Mouse (Mus musculus): ENCODE measurements around the gene Tsacc. TPM values are rescaled to one million over a fixed set of nuclear protein-coding genes. Genes with fewer than 3 reads are reported as not detected.
"Not testable (repeated sequence)": the region's sequence is repeated elsewhere in the genome, so short reads cannot be mapped to it uniquely, and the experiment has no call there.

Tsacc gene
- polyA plus RNA-seq, 1 experiment from 2014 or later: 12.2 TPM

- WGBS: 1% methylated on average over 12 of the region's 12 CpGs
- Histone ChIP-seq H3K9ac (ENCODE audit: low read length) (peak overlapping the region; percentile 76), H3K9me3 (ENCODE audit: control insufficient read depth, low read length) (no peaks in the 10 kb centered on the region), H3K4me2 (ENCODE audit: low read length) (peak overlapping the region; percentile 80), H3K36me3 (ENCODE audit: control insufficient read depth, insufficient read depth, low read length) (peaks cover 26% of the 10 kb centered on the region), H3K27ac (replicated peaks in 1 of 2; ENCODE audit: control insufficient read depth in 1 of 2, insufficient read depth in 1 of 2, low read depth in 2 of 2, low read length in 2 of 2) (peak overlapping the region; percentile 90 to 98), H3K27me3 (ENCODE audit: control insufficient read depth, insufficient read depth, low read length) (no peaks in the 10 kb centered on the region), H3K4me1 (ENCODE audit: control insufficient read depth in 2 of 2, insufficient read depth in 2 of 2, low read length in 2 of 2) (peaks cover 2 to 17% of the 10 kb centered on the region in 2 experiments; a peak in 2 of 4 replicates), H3K4me3 (ENCODE audit: control insufficient read depth in 1 of 2, insufficient read depth in 1 of 2, low read depth in 1 of 2, low read length in 2 of 2) (peak overlapping the region; percentile 70 to 79)
- no peak for ATAC-seq (ENCODE audit: insufficient number of reproducible peaks, insufficient read depth, low FRiP score, low read depth)
These were observed 664 bp downstream of the Tsacc start for GRCm38 (mm10) chr3:88296110-88296560.

GRCm38 (mm10) chr3:88295272-88295671, 1.5 kb downstream of the Tsacc start:
- Histone ChIP-seq H3K4me3 (ENCODE audit: control insufficient read depth in 1 of 2, insufficient read depth in 1 of 2, low read depth in 1 of 2, low read length in 2 of 2) (0 out of 4 replicates have a peak overlapping the region, but pooled peaks of 1 of the 2 experiments have one; percentile 70), H3K9ac (ENCODE audit: low read length) (peak overlapping the region; percentile 76), H3K4me2 (ENCODE audit: low read length) (peak overlapping the region; percentile 80), H3K36me3 (ENCODE audit: control insufficient read depth, insufficient read depth, low read length) (peaks cover 18% of the 10 kb centered on the region), H3K4me1 (ENCODE audit: control insufficient read depth in 2 of 2, insufficient read depth in 2 of 2, low read length in 2 of 2) (peaks cover 2 to 17% of the 10 kb centered on the region in 2 experiments; a peak in 2 of 4 replicates)
- not testable (repeated sequence) for H3K9me3 ChIP-seq (ENCODE audit: control insufficient read depth, low read length); H3K27me3 ChIP-seq (ENCODE audit: control insufficient read depth, insufficient read depth, low read length); ATAC-seq (ENCODE audit: insufficient number of reproducible peaks, insufficient read depth, low FRiP score, low read depth); H3K27ac ChIP-seq (replicated peaks in 1 of 2; ENCODE audit: control insufficient read depth in 1 of 2, insufficient read depth in 1 of 2, low read depth in 2 of 2, low read length in 2 of 2)
- WGBS: 63% methylated on average over 1 of the region's 1 CpGs

- no peak overlapping the region for H3K27ac ChIP-seq (replicated peaks in 1 of 2; ENCODE audit: control insufficient read depth in 1 of 2, insufficient read depth in 1 of 2, low read depth in 2 of 2, low read length in 2 of 2)
- no peak for ATAC-seq (ENCODE audit: insufficient number of reproducible peaks, insufficient read depth, low FRiP score, low read depth)
- 0 out of 2 replicates have a peak, but pooled peaks cover 3% of the 10 kb centered on the region for H3K36me3 ChIP-seq (ENCODE audit: control insufficient read depth, insufficient read depth, low read length)
- no peaks in the 10 kb centered on the region for H3K9me3 ChIP-seq (ENCODE audit: control insufficient read depth, low read length)
- 64% methylated on average over 4 of the region's 4 CpGs for WGBS
- no peaks in the 10 kb centered on the region for H3K27me3 ChIP-seq (ENCODE audit: control insufficient read depth, insufficient read depth, low read length)
- no peak overlapping the region for H3K4me2 ChIP-seq (ENCODE audit: low read length)
- no peak overlapping the region for H3K9ac ChIP-seq (ENCODE audit: low read length)
- H3K4me1 ChIP-seq (ENCODE audit: control insufficient read depth in 2 of 2, insufficient read depth in 2 of 2, low read length in 2 of 2): 0 out of 4 replicates have a peak, but pooled peaks cover 2 to 6% of the 10 kb centered on the region in 2 experiments
- H3K4me3 ChIP-seq (ENCODE audit: control insufficient read depth in 1 of 2, insufficient read depth in 1 of 2, low read depth in 1 of 2, low read length in 2 of 2): no peak overlapping the region
These were observed 4.8 kb downstream of the Tsacc start for GRCm38 (mm10) chr3:88291970-88292369.

GRCm38 (mm10) chr3:88288133-88288713, 8.6 kb downstream of the Tsacc start:
- H3K27me3 ChIP-seq (ENCODE audit: control insufficient read depth, insufficient read depth, low read length); H3K27ac ChIP-seq (replicated peaks in 1 of 2; ENCODE audit: control insufficient read depth in 1 of 2, insufficient read depth in 1 of 2, low read depth in 2 of 2, low read length in 2 of 2); H3K36me3 ChIP-seq (ENCODE audit: control insufficient read depth, insufficient read depth, low read length); H3K9me3 ChIP-seq (ENCODE audit: control insufficient read depth, low read length); H3K4me1 ChIP-seq (ENCODE audit: control insufficient read depth in 2 of 2, insufficient read depth in 2 of 2, low read length in 2 of 2); H3K4me3 ChIP-seq (ENCODE audit: control insufficient read depth in 1 of 2, insufficient read depth in 1 of 2, low read depth in 1 of 2, low read length in 2 of 2); H3K4me2 ChIP-seq (ENCODE audit: low read length); H3K9ac ChIP-seq (ENCODE audit: low read length); ATAC-seq (ENCODE audit: insufficient number of reproducible peaks, insufficient read depth, low FRiP score, low read depth): not testable (repeated sequence)
- 69% methylated on average over 8 of the region's 10 CpGs for WGBS

- WGBS: 88% methylated on average over 4 of the region's 4 CpGs
- no peak for ATAC-seq (ENCODE audit: insufficient number of reproducible peaks, insufficient read depth, low FRiP score, low read depth)
- H3K27ac ChIP-seq (replicated peaks in 1 of 2; ENCODE audit: control insufficient read depth in 1 of 2, insufficient read depth in 1 of 2, low read depth in 2 of 2, low read length in 2 of 2): no peak within 1 kb of the TSS
These were observed 9.7 kb downstream of the Tsacc start, which contains the start of gene Gm38392 for GRCm38 (mm10) chr3:88287110-88287509. Gene Gm38392 (minus strand): TSS chr3:88287210.

GRCm38 (mm10) chr3:88285565-88285895, 11.3 kb downstream of the Tsacc start:
- H3K4me3 ChIP-seq (ENCODE audit: control insufficient read depth in 1 of 2, insufficient read depth in 1 of 2, low read depth in 1 of 2, low read length in 2 of 2); H3K4me2 ChIP-seq (ENCODE audit: low read length); H3K9ac ChIP-seq (ENCODE audit: low read length); H3K36me3 ChIP-seq (ENCODE audit: control insufficient read depth, insufficient read depth, low read length); H3K27ac ChIP-seq (replicated peaks in 1 of 2; ENCODE audit: control insufficient read depth in 1 of 2, insufficient read depth in 1 of 2, low read depth in 2 of 2, low read length in 2 of 2); H3K9me3 ChIP-seq (ENCODE audit: control insufficient read depth, low read length); H3K4me1 ChIP-seq (ENCODE audit: control insufficient read depth in 2 of 2, insufficient read depth in 2 of 2, low read length in 2 of 2); H3K27me3 ChIP-seq (ENCODE audit: control insufficient read depth, insufficient read depth, low read length); ATAC-seq (ENCODE audit: insufficient number of reproducible peaks, insufficient read depth, low FRiP score, low read depth): not testable (repeated sequence)
- WGBS: no CpG with 5 or more reads among the region's 2 CpGs

More at GRCm38 (mm10) chr3:88287110-88287509, 9.7 kb downstream of the Tsacc start, which contains the start of gene Gm38392:
- Histone ChIP-seq H3K9ac (ENCODE audit: low read length) (no peak within 1 kb of the TSS), H3K36me3 (ENCODE audit: control insufficient read depth, insufficient read depth, low read length) (peaks cover 8% of the 10 kb centered on the region; the same call in 1 of the 2 replicates), H3K4me1 (ENCODE audit: control insufficient read depth in 2 of 2, insufficient read depth in 2 of 2, low read length in 2 of 2) (no peaks in the 10 kb centered on the region), H3K27me3 (ENCODE audit: control insufficient read depth, insufficient read depth, low read length) (no peaks in the 10 kb centered on the region), H3K9me3 (ENCODE audit: control insufficient read depth, low read length) (no peaks in the 10 kb centered on the region), H3K4me3 (ENCODE audit: control insufficient read depth in 1 of 2, insufficient read depth in 1 of 2, low read depth in 1 of 2, low read length in 2 of 2) (no peak within 1 kb of the TSS), H3K4me2 (ENCODE audit: low read length) (no peak within 1 kb of the TSS)

- not testable (repeated sequence) for H3K9me3 ChIP-seq (ENCODE audit: control insufficient read depth, low read length); H3K4me3 ChIP-seq (ENCODE audit: control insufficient read depth in 1 of 2, insufficient read depth in 1 of 2, low read depth in 1 of 2, low read length in 2 of 2); H3K27ac ChIP-seq (replicated peaks in 1 of 2; ENCODE audit: control insufficient read depth in 1 of 2, insufficient read depth in 1 of 2, low read depth in 2 of 2, low read length in 2 of 2); H3K9ac ChIP-seq (ENCODE audit: low read length); H3K36me3 ChIP-seq (ENCODE audit: control insufficient read depth, insufficient read depth, low read length); ATAC-seq (ENCODE audit: insufficient number of reproducible peaks, insufficient read depth, low FRiP score, low read depth); H3K4me2 ChIP-seq (ENCODE audit: low read length); H3K4me1 ChIP-seq (ENCODE audit: control insufficient read depth in 2 of 2, insufficient read depth in 2 of 2, low read length in 2 of 2); H3K27me3 ChIP-seq (ENCODE audit: control insufficient read depth, insufficient read depth, low read length)
- WGBS: 93% methylated on average over 14 of the region's 14 CpGs
These were observed 11.8 kb downstream of the Tsacc start for GRCm38 (mm10) chr3:88284815-88285564.

Measured in heart, embryonic 14.5 days (tissue).